Mouse (Mus musculus): ENCODE measurements around the gene Tmem178b. TPM values are rescaled to one million over a fixed set of nuclear protein-coding genes. Genes with fewer than 3 reads are reported as not detected.
A peak's percentile ranks its signal among the peaks of the same experiment; 100 is the strongest.

Gene Tmem178b
- total RNA-seq, 2 experiments from 2014 or later, result 249 to 268 TPM

DNA sequence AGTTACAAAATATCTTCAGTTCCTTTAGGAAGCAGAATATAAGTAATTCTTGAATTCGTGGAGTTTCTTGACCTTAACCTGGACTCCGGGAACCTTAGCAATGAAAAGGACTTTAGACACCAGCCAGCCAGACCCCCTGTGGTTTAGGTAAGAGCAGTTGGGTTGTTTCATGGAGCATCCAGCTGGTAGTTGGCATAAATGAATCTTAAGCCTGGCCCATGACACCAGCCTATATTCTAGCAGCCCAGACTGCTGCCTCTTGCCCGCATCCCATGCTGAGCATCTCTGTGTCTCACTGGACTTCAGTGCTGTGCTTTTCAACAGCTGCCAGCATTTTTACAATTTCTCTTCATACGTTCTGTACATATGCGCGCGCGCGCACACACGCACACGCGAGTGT is 344.1 kb downstream of the Tmem178b start:
- no peak overlapping the region for H3K27ac ChIP-seq
- intact Hi-C loops (cut with DNase I), result no loop called here
- no peak overlapping the region for H3K4me3 ChIP-seq
- no peak for TF ChIP-seq CTCF (IDR thresholded peaks at IDR 0.05)
- DNase-seq (ENCODE audit: extremely low spot score in 1 of 2, low spot score in 2 of 2), result no peak

DNA sequence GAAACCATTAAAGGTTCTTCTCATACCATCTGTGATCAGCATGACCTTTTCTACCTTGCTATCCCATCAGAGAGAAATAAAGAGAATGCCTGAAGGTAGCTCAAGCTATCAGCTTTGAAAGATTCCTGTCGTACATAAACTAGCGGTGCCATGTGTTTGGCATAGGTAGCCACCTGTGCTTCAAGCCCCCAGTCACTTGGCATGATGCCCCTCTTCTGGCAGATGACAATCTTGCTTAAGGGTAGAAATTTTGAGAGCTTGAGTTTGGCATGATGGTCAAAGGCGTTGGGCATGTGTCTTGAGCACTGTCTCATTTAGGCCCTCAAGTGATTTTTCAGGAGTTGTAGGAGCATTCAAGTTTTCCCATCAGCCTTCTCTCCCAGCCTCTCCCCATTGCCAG is 344.6 kb downstream of the Tmem178b start:
- DNase-seq (ENCODE audit: extremely low spot score in 1 of 2, low spot score in 2 of 2), result no peak
- no peak for TF ChIP-seq CTCF (IDR thresholded peaks at IDR 0.05)
- Histone ChIP-seq H3K27ac (no peak overlapping the region), H3K4me3 (no peak overlapping the region)
- intact Hi-C loops (cut with DNase I), result no loop called here

DNA sequence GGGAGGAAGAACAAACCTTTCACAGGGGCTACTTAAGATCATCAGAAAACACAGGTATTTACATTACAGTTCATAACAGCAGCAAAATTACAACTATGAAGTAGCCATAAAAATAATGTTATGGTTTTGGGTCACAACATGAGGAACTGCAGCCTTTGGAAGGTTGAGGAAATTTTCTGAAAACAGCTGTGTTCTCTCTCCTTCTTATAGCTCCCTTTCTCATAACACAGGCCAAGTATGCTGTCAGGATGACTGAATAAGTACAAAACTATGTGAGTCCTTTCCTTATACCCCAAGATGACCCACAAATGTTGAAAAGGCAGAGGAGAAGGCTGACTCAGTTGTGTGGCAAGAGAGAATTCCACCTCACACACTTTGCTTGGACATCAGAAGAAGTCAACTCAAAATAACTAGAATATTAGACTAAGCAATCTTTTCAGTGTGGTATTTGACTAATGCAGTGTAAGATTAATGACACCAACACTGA is 347.6 kb downstream of the Tmem178b start:
- no peak for TF ChIP-seq CTCF (IDR thresholded peaks at IDR 0.05)
- no peak for DNase-seq (ENCODE audit: extremely low spot score in 1 of 2, low spot score in 2 of 2)
- intact Hi-C loops (cut with DNase I), result no loop called here
- Histone ChIP-seq H3K4me3 (no peak overlapping the region), H3K27ac (no peak overlapping the region)

DNA sequence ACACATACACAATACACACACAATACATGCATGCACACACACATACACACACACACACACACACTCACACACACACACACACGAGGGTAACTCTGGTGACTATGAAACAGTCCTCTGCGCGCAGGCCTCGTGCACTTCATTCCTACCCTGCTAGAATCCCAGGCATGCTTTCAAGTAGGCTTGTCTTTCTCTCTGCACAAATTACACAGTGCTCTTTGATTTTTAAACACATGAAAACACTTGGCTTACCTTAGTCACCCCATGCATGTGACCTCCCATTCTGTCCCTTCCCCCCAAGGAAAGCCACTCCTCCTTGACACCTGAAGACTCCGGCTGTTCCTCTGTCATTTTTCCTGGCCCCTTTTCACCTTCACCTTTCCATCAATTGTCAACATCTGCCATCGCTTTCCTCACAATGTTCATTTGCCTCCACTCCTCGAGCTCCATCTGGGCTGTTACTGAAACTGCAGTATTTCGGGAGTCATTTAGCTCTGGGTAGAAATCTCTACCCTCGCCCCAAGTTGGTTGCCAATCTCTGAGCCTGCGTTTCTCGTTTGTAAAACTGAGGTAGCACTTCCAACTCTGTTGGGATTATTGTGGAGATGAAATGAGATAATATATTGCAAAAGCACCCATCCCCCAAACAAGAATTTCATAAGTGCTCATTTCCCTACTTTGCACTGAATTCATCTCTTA is 352.7 kb downstream of the Tmem178b start:
- no peak for DNase-seq (ENCODE audit: extremely low spot score in 1 of 2, low spot score in 2 of 2)
- no peak overlapping the region for H3K4me3 ChIP-seq
- intact Hi-C loops (cut with DNase I), result no loop called here
- TF ChIP-seq CTCF (IDR thresholded peaks at IDR 0.05), result no peak
- H3K27ac ChIP-seq, result peak overlapping the region; percentile 63; the same call in 1 of the 2 replicates

DNA sequence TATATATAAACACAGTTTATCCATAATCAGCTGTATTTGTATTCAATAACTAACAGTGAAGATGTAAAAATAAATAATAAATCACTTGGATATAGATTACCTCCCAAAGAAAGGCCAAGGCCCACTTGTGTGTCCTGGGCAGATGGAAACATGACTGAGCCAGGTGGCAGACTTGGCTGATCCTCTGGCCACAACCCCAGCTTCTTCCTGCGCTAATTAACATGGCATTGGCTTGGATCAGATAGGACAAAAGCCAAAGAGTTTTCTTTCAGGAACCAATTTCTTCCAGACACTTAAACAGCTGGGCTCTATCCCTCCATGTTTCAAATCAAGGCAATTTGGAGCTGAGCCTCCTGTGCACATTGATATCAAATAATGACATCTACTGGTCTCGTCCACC is 355.9 kb downstream of the Tmem178b start:
- Histone ChIP-seq H3K27ac (no peak overlapping the region), H3K4me3 (no peak overlapping the region)
- intact Hi-C loops (cut with DNase I), result no loop called here
- TF ChIP-seq CTCF (IDR thresholded peaks at IDR 0.05), result no peak
- DNase-seq (ENCODE audit: extremely low spot score in 1 of 2, low spot score in 2 of 2), result no peak

DNA sequence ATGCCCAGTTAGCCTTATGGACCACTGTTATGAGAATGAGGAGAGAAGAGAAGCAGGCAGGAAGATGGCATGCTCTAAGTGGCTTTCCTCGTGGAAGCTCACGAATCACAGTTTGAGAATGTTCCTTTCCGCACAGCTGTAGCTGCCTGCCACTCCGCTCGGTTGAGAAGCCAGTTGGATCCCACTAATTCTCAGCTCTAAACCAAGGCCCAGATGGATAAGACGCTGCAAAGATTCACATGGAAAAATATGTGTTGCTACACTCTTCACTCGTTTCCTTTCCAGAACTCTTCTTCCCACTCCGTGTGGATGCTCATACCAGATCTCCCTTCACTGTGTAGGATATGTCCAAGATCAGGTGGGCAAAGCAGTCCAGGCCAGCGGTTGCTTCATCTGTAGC is 356.9 kb downstream of the Tmem178b start:
- Histone ChIP-seq H3K4me3 (no peak overlapping the region), H3K27ac (peak overlapping the region; percentile 48)
- TF ChIP-seq CTCF (IDR thresholded peaks at IDR 0.05), result no peak
- intact Hi-C loops (cut with DNase I), result no loop called here
- no peak for DNase-seq (ENCODE audit: extremely low spot score in 1 of 2, low spot score in 2 of 2)

DNA sequence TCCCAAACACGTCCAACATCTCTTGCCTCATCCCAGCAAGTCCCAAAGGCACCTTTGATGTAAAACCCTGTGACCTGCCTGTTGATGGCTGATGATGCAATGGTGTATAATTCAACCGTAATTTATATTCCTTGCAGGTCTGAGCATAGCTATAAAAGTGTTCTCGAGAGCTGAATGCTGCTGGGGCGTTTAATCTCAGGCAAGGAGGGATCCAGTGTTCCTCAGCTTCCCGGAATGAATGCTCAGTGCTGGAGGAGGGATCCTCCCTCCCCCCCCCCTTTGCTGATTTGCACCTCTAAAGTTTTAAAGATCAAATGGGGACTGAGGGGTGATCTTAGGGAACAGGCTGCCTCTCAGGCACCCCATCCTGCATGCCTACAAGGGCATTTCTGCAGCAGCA is 361.0 kb downstream of the Tmem178b start:
- intact Hi-C loops (cut with DNase I), result loop anchor here (2.0 kb wide), 1 partner anchor 363 kb away; no protein-coding TSS in a partner anchor
- TF ChIP-seq CTCF (IDR thresholded peaks at IDR 0.05), result no peak
- Histone ChIP-seq H3K4me3 (no peak overlapping the region), H3K27ac (peak overlapping the region; percentile 65)
- no peak for DNase-seq (ENCODE audit: extremely low spot score in 1 of 2, low spot score in 2 of 2)

DNA sequence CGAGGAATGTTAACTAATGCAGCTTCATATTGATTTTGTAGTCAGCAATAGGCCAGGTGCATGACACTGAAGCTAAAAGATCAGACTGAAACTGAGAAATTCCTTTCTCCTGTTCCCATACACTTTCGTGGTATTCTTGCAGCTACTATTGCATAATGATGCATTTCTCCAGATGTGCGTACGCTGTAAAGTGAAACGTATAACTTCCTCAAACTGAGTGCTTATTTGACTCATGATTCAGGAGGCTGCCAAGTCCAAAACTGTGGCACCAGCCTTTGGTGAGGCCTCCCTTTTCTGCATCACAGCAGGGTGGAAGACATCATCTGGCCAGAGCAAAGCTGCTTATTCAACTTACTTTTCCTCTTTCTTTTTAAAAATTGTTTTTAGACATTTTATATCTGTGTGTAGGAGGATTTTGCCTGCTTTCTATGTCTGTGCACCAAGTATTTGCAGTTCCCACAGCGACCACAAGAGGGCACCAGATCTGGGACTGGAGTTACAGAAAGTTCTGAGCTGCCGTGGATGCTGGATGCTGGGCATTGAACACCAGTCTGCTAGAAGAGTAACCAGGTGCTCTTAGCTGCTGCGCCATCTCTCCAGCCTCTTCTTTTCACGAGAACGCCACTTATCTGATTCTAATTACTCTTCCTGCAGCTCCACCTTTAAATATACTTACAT is 362.9 kb downstream of the Tmem178b start:
- H3K27ac ChIP-seq, result 0 out of 2 replicates have a peak overlapping the region, but pooled peaks have one; percentile 11
- peak; percentile 63 to 79 for DNase-seq (ENCODE audit: extremely low spot score in 1 of 2, low spot score in 2 of 2)
- intact Hi-C loops (cut with DNase I), result loop anchor here (2.0 to 5.0 kb wide), 4 partner anchors 67 to 365 kb away; no protein-coding TSS in a partner anchor
- H3K4me3 ChIP-seq, result no peak overlapping the region
- TF ChIP-seq CTCF (IDR thresholded peaks at IDR 0.05), result peak; percentile 87

DNA sequence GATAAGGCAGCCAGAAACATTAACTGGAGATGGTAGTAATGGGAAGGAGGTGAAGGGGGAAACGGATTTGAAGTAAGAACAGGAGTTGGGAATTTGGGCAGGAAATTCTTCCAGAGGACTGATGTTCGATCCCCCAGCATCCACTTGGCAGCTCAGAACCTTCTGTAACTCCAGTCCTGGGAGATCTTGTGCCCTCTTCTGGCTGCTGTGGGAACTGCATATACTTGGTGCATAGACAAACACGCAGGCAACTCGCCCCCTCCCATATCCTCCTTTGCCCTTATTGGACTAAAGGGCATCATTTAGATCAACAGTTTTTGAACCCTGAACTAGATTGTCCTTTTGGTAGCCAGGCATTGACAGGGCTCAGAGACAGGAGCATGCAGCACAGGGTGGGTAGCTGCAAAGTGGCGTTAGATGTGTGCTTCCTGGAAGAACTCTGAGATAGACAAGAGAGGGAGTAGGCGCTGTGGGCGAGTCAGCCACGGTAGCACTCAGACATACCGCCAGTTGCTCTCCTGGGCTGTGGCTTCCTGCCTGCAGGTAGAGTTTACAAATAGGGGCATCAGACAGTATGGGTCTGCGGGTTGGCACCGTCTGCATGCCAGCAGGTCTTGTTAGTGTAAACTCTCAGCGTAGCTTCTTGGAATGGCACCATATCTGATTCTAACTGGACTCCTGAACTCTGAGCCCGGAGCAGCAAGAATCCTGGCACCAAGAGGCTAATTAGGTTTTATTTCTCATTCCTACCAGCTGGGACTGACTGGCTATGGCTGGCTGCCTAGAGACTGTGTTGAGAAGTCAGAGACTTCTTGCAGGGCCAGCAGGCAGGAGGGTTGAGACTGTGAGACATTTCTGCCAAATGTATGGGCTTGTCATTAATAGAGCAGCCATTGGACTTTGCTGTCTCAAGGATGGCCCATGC is 364.0 kb downstream of the Tmem178b start:
- Histone ChIP-seq H3K4me3 (no peak overlapping the region), H3K27ac (no peak overlapping the region)
- DNase-seq (ENCODE audit: extremely low spot score in 1 of 2, low spot score in 2 of 2), result peak in 1 of 2 experiments; percentile 21
- intact Hi-C loops (cut with DNase I), result loop anchor here (2.0 to 5.0 kb wide), 3 partner anchors 66 to 155 kb away; no protein-coding TSS in a partner anchor
- peak; percentile 60 for TF ChIP-seq CTCF (IDR thresholded peaks at IDR 0.05)

DNA sequence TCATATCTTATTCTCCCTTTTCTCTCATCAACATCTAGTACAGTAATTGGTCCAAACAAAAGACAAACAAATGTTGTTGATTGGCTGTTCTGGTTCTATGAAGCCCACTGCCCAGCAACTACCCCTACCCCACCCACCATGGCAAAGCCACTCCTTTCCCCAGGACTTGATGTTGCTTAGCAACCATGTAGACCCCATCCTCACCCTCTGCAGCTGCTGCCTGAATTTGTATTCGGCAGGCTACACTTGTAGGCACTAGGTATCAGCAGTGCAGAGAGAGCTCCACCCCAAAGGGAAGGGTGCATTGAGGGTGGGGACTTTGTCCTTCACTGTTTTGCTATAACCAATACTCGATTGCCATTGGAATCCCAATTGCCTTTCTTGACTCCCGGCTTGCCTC is 365.8 kb downstream of the Tmem178b start:
- no peak for TF ChIP-seq CTCF (IDR thresholded peaks at IDR 0.05)
- DNase-seq (ENCODE audit: extremely low spot score in 1 of 2, low spot score in 2 of 2), result no peak
- Histone ChIP-seq H3K27ac (no peak overlapping the region), H3K4me3 (no peak overlapping the region)
- intact Hi-C loops (cut with DNase I), result loop anchor here (5.0 kb wide), 2 partner anchors 77 to 153 kb away; no protein-coding TSS in a partner anchor

DNA sequence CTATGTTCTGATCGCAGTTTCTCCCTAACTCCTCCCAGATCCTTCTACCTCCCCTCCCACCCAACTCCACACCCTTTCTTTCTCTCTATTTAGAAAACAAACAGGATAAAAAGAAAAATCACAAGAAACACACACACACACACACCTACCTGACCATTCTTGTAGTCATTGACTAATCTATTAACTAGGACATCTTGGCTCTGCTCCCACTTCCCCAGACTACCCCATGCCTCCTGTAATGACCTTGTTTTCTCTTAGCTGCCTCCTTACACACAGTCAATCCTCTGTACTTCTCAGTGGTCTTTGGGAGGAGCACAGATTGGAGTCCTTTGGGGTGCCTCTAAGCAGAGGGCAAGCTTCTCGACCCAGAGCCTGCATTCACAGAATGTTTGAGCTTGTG is 367.6 kb downstream of the Tmem178b start:
- no peak for TF ChIP-seq CTCF (IDR thresholded peaks at IDR 0.05)
- DNase-seq (ENCODE audit: extremely low spot score in 1 of 2, low spot score in 2 of 2), result no peak
- H3K27ac ChIP-seq, result no peak overlapping the region
- H3K4me3 ChIP-seq, result no peak overlapping the region
- intact Hi-C loops (cut with DNase I), result no loop called here

All from left cerebral cortex, adult 2 months (tissue).